Comparison of ENCODE assay signal across 8 mouse cellular contexts in genomic region chr4:127368379-127368973, GRCm38 (mm10). TPM values are rescaled to one million over a fixed set of nuclear protein-coding genes. Genes with fewer than 3 reads are reported as not detected.
A peak's percentile ranks its signal among the peaks of the same experiment; 100 is the strongest.
DNase-seq lines count a peak whose midpoint lies in the region; ATAC-seq lines count a peak whose summit lies in the region.
"Had no signal": no experiment of that assay in that cellular context is flagged by ENCODE, and none has a peak within 500 bp of the region (broad histone marks: within the 10 kb centered on the region; RNA-seq: fewer than 3 reads in every experiment).

No protein-coding gene starts in this region.

- peak; percentile 86 for ATAC-seq in megakaryocyte-erythroid progenitor cell, adult 5-6 weeks (replicated peaks; ENCODE audit: low FRiP score, low TSS enrichment, poor library complexity, severe bottlenecking)

- H3K36me3 ChIP-seq in embryonic facial prominence, embryonic 10.5 days (replicated peaks) = no peaks in the 10 kb centered on the region

- H3K4me3 ChIP-seq in embryonic facial prominence, embryonic 10.5 days = no peak overlapping the region

- peak; percentile 2 for DNase-seq in MEL-GATA-1-ER (ENCODE audit: extremely low read depth, low read depth)
- peak; percentile 82 for DNase-seq in adrenal gland, postnatal 14 days
- DNase-seq in embryonic facial prominence, embryonic 10.5 days (ENCODE audit: low spot score) = peak; percentile 80
- DNase-seq in heart, postnatal 4 days = peak; percentile 83
- DNase-seq in left cerebral cortex, adult 18-20 months (ENCODE audit: low spot score in 2 of 2) = peak; percentile 71 to 83
- peak; percentile 16 for DNase-seq in skeletal muscle tissue, adult 2 months (ENCODE audit: low read depth, low spot score)

- no peaks in the 10 kb centered on the region for H3K9me3 ChIP-seq in embryonic facial prominence, embryonic 10.5 days

- 37% methylated on average over 13 of the region's 13 CpGs for WGBS in embryonic facial prominence, embryonic 10.5 days

- H3K4me1 ChIP-seq in embryonic facial prominence, embryonic 10.5 days = peaks cover 23% of the 10 kb centered on the region

- H3K27me3 ChIP-seq in embryonic facial prominence, embryonic 10.5 days (replicated peaks; ENCODE audit: low read depth, poor library complexity, severe bottlenecking) = peaks cover 20% of the 10 kb centered on the region

- H3K27ac ChIP-seq in embryonic facial prominence, embryonic 10.5 days (replicated peaks) = no peak overlapping the region

RNA-seq across cellular contexts. Expression of gene Gjb5, which starts 10.5 kb away (rescaled TPM):
- total RNA-seq in adrenal gland, postnatal 14 days (2021) = 0.37 and 0.49 TPM in 2 replicates
- 1.2 and 1.7 TPM in 2 replicates for polyA plus RNA-seq in embryonic facial prominence, embryonic 10.5 days (2016; fragmentation: Nextera tagmentation; extraction: Ambion mirVana)
- total RNA-seq in heart, postnatal 4 days (2021) = under 1 TPM; 0.50 to 0.54 TPM
- total RNA-seq in left cerebral cortex, adult 18-20 months (2021) = not detected
- total RNA-seq in megakaryocyte-erythroid progenitor cell, adult 5-6 weeks (2014; fragmentation: Nextera tagmentation) = not detected in 2 replicates
- not detected in 2 replicates for total RNA-seq in megakaryocyte-erythroid progenitor cell, adult 5-6 weeks (2017)
- total RNA-seq: layer of hippocampus, adult 8-10 months had no signal

RNA-seq across cellular contexts. Expression of gene Gjb4, which starts 14.6 kb away (rescaled TPM):
- total RNA-seq in adrenal gland, postnatal 14 days (2021) = not detected in 2 replicates
- not detected in 2 replicates for polyA plus RNA-seq in embryonic facial prominence, embryonic 10.5 days (2016; fragmentation: Nextera tagmentation; extraction: Ambion mirVana)
- total RNA-seq in heart, postnatal 4 days (2021) = not detected
- total RNA-seq in left cerebral cortex, adult 18-20 months (2021) = not detected
- total RNA-seq in megakaryocyte-erythroid progenitor cell, adult 5-6 weeks (2014; fragmentation: Nextera tagmentation) = not detected in 2 replicates
- total RNA-seq in megakaryocyte-erythroid progenitor cell, adult 5-6 weeks (2017) = not detected in 2 replicates
- total RNA-seq: layer of hippocampus, adult 8-10 months had no signal

RNA-seq across cellular contexts. Expression of gene Gjb3, which starts 37.8 kb away (rescaled TPM):
- total RNA-seq in adrenal gland, postnatal 14 days (2021) = 0.26 TPM in 1 of 2 replicates, not detected in the other
- 8.0 and 8.2 TPM in 2 replicates for polyA plus RNA-seq in embryonic facial prominence, embryonic 10.5 days (2016; fragmentation: Nextera tagmentation; extraction: Ambion mirVana)
- total RNA-seq in heart, postnatal 4 days (2021) = under 1 TPM in 1 of 2 experiments, not detected in 1; 0.43 TPM
- under 1 TPM; 0.35 to 0.37 TPM for total RNA-seq in left cerebral cortex, adult 18-20 months (2021)
- total RNA-seq in megakaryocyte-erythroid progenitor cell, adult 5-6 weeks (2014; fragmentation: Nextera tagmentation) = not detected in 2 replicates
- not detected in 2 replicates for total RNA-seq in megakaryocyte-erythroid progenitor cell, adult 5-6 weeks (2017)

RNA-seq across cellular contexts. Expression of gene Gja4, which starts 54.6 kb away (rescaled TPM):
- 10.0 and 13.2 TPM in 2 replicates for total RNA-seq in adrenal gland, postnatal 14 days (2021)
- polyA plus RNA-seq in embryonic facial prominence, embryonic 10.5 days (2016; fragmentation: Nextera tagmentation; extraction: Ambion mirVana) = 10.8 and 12.5 TPM in 2 replicates
- 10 to 100 TPM; 25.3 to 27.4 TPM for total RNA-seq in heart, postnatal 4 days (2021)
- total RNA-seq in left cerebral cortex, adult 18-20 months (2021) = 1 to 10 TPM; 2.2 to 3.2 TPM
- not detected in 2 replicates for total RNA-seq in megakaryocyte-erythroid progenitor cell, adult 5-6 weeks (2014; fragmentation: Nextera tagmentation)
- total RNA-seq in megakaryocyte-erythroid progenitor cell, adult 5-6 weeks (2017) = not detected in 2 replicates

Comparison
In these comparisons a context has a peak if more than half of its experiments do, and no peak if none do; other contexts are left out.
1. DNase-seq: peak in every context shown above with its lines; median percentile 83 in heart, postnatal 4 days; 82 in adrenal gland, postnatal 14 days; 80 in embryonic facial prominence, embryonic 10.5 days; 77 in left cerebral cortex, adult 18-20 months; 16 in skeletal muscle tissue, adult 2 months; 2 in MEL-GATA-1-ER.